Mouse (Mus musculus) central nervous system, embryonic 14 days (tissue): Measurements from ENCODE around the gene Spata20. TPM values are rescaled to one million over a fixed set of nuclear protein-coding genes. Genes with fewer than 3 reads are reported as not detected.

Source experiments
- polyA plus RNA-seq: library from polyadenylated mRNA; depleted of rRNA; stranded (reverse); fragments of >200 nt; gene quantifications from 2 replicates; pipeline ENCODE4 v1.2.3, GENCODE M21; 2012; rRNA removed

The Spata20 gene
- polyA plus RNA-seq: 0.39 and 0.90 TPM in 2 replicates

GRCm38 (mm10) chr11:94486001-94486400 lies at the start of gene Spata20:
Gene Spata20 (minus strand): TSS chr11:94486179.

GRCm38 (mm10) chr11:94521219-94521843 lies 35.4 kb upstream of the Spata20 start, which contains the start of gene Mycbpap:
Gene Mycbpap (minus strand): TSS chr11:94521742.

GRCm38 (mm10) chr11:94499661-94500152 lies 13.7 kb upstream of the Spata20 start, which contains the start of gene Epn3:
Gene Epn3 (minus strand): TSS chr11:94499974.

GRCm38 (mm10) chr11:94473707-94474543 lies 12.1 kb downstream of the Spata20 start, which contains the start of gene Cacna1g:
Gene Cacna1g (minus strand): TSS chr11:94474198.

Other genes starting within 250 kb of the Spata20 start
- 6.6 and 9.5 TPM in 2 replicates for gene Wfikkn2, start 240.2 kb downstream of the Spata20 start, polyA plus RNA-seq
- gene Gm21885, start 204.3 kb downstream of the Spata20 start, polyA plus RNA-seq: not detected in 2 replicates
- gene Luc7l3, start 164.2 kb downstream of the Spata20 start, polyA plus RNA-seq: 220 and 239 TPM in 2 replicates
- 48.4 and 52.5 TPM in 2 replicates for gene Ankrd40, start 158.2 kb downstream of the Spata20 start, polyA plus RNA-seq
- gene Abcc3, start 93.2 kb downstream of the Spata20 start, polyA plus RNA-seq: 0.63 and 0.79 TPM in 2 replicates
- gene Cacna1g, start 12.0 kb downstream of the Spata20 start, polyA plus RNA-seq: 155 and 233 TPM in 2 replicates
- 0.85 and 1.1 TPM in 2 replicates for gene Epn3, start 13.8 kb upstream of the Spata20 start, polyA plus RNA-seq
- gene Mycbpap, start 35.6 kb upstream of the Spata20 start, polyA plus RNA-seq: 3.6 and 3.7 TPM in 2 replicates
- 7.5 and 9.1 TPM in 2 replicates for gene Rsad1, start 63.1 kb upstream of the Spata20 start, polyA plus RNA-seq
- gene Chad, start 78.9 kb upstream of the Spata20 start, polyA plus RNA-seq: 0.33 and 3.4 TPM in 2 replicates
- 7.9 and 13.1 TPM in 2 replicates for gene Acsf2, start 115.7 kb upstream of the Spata20 start, polyA plus RNA-seq
- 103 and 113 TPM in 2 replicates for gene Lrrc59, start 143.6 kb upstream of the Spata20 start, polyA plus RNA-seq
- gene Mrpl27, start 167.6 kb upstream of the Spata20 start, polyA plus RNA-seq: 112 and 116 TPM in 2 replicates
- 11.3 and 15.3 TPM in 2 replicates for gene Eme1, start 167.8 kb upstream of the Spata20 start, polyA plus RNA-seq
- gene Xylt2, start 191.3 kb upstream of the Spata20 start, polyA plus RNA-seq: 22.2 and 27.7 TPM in 2 replicates
- gene Gm11541, start 218.3 kb upstream of the Spata20 start, polyA plus RNA-seq: 0.04 and 0.11 TPM in 2 replicates